ENCODE assay signal across 14 mouse cellular contexts in the genomic region with DNA sequence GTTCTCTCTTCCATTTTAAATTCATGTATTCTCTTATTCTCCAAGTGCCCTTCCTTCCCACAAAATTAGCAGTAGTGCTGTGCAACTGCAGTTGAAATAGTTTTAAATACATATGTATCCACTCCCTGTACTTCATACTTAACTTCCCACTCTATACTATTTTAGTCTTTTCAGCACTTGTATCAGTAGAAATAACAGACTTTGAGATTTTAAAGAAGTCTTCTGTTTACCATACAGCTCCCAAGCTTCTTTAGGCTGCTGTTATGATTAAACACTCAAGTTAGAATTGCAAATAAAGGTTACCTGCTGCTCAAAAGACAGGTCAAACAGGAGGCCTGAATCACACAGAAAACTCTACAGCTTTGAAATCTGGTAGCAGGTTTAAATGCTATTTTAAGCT.
DNase-seq lines count a peak whose midpoint lies in the region.
"Had no signal": no experiment of that assay in that cellular context is flagged by ENCODE, and none has a peak within 500 bp of the region (broad histone marks: within the 10 kb centered on the region; RNA-seq: fewer than 3 reads in every experiment).

No protein-coding gene starts in this region.

- peak; percentile 4 to 17 for DNase-seq in frontal cortex, adult 2 months (ENCODE audit: extremely low spot score in 1 of 2, low spot score in 1 of 2)
- DNase-seq in frontal cortex, postnatal 25 days (ENCODE audit: low spot score in 2 of 2) = no peak
- peak; percentile 8 to 11 for DNase-seq in left cerebral cortex, adult 9 months (ENCODE audit: low spot score in 2 of 2)
- DNase-seq in left cerebral cortex, adult 18-20 months (ENCODE audit: low spot score in 2 of 2) = no peak
- DNase-seq in right cerebral cortex, adult 2 months (ENCODE audit: low spot score in 2 of 2) = peak; percentile 4 to 6
- DNase-seq in right cerebral cortex, postnatal 4 days = no peak
- no peak for DNase-seq in adrenal gland, postnatal 4 days (ENCODE audit: low spot score in 2 of 2)
- DNase-seq: adrenal gland, postnatal 14 days; cerebellum, adult 11 months; cerebellum, adult 9-10 months; cerebellum, postnatal 25 days; gastrocnemius, postnatal 36 days; heart, adult 11 months; heart, postnatal 36 days had no signal

Comparison
In these comparisons a context has a peak if more than half of its experiments do, and no peak if none do; other contexts are left out.
1. DNase-seq: peak in frontal cortex, adult 2 months (2 of 2), left cerebral cortex, adult 9 months (2 of 2) and right cerebral cortex, adult 2 months (2 of 2); none in frontal cortex, postnatal 25 days (0 of 2), left cerebral cortex, adult 18-20 months (0 of 2), right cerebral cortex, postnatal 4 days (single experiment) and adrenal gland, postnatal 4 days (0 of 2).